Mouse (Mus musculus) liver, postnatal 0 days (tissue): ENCODE results near the gene Surf2.

ENCODE experiments used
- CTCF ChIP-seq: sonication (generic); IDR thresholded peaks from 2 replicates; pipeline ENCODE4 v1.5.1; 2016; ENCODE audit warnings: antibody characterized with exemption, low read depth
- EP300 ChIP-seq: IDR thresholded peaks from 2 replicates; pipeline ENCODE4 v1.6.1; 2016; ENCODE audit warnings: antibody characterized with exemption, low read depth, mild to moderate bottlenecking

DNA sequence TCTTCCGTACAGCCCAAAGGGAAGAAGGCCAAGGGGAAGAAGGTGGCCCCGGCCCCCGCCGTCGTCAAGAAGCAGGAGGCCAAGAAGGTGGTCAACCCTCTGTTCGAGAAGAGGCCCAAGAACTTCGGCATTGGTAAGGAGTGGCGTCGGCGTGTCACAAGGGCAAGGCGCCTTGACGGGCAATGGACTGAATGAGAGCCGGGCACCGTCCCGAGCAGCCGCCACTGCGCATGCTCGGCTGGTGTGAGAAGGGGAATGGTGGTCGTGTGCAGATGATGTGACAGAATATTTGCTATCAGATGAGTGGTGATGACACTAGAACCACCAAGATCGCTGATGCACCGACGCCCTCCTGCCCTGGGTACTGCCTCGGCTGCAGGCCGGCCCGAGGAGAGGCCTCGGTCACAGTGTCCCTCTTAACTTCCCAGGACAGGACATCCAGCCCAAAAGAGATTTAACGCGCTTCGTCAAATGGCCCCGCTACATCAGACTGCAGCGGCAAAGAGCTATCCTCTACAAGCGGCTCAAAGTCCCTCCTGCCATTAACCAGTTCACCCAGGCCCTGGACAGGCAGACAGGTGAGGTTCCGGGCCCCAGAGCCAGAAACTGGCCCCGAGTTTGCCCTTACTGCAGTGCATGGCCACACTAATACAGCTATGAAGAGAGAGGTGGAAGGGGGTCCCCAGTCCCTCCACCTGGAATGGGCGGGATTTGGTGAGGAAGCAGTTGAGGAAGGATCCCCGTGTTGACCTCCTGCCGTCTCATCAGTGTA, 5.0 kb upstream of the Surf2 start:
- no peak for TF ChIP-seq EP300
- TF ChIP-seq CTCF, result no peak
